Mouse (Mus musculus) forebrain, embryonic 11.5 days (tissue): ENCODE measurements at regions not wholly inside any gene's neighbourhood (a gene's known extent, or its start where the extent isn't known, plus 50 kb on each side); places are given as distances from the start of the nearest gene placed in this dataset.

Experiments used
- ATAC-seq: fragments of 200-750 bp; cut with Nextera tagmentation; replicated peaks from 2 replicates; pipeline ENCODE4 v1.8.0; 2017; ENCODE audit warnings: moderate TSS enrichment; ENCODE audit not compliant: low FRiP score
- DNase-seq: peaks from one replicate; pipeline ENCODE4 v3.0.0-alpha.2; 2017; ENCODE audit warnings: low spot score
- H3K27ac ChIP-seq: fragments of 300-500 bp; sonication (generic); 2 replicates; pipeline ENCODE4 v1.5.1; 2014; ENCODE audit warnings: low read depth, low read length
- H3K27me3 ChIP-seq: fragments of 300-500 bp; sonication (generic); 2 replicates; pipeline ENCODE4 v1.6.1; 2014; ENCODE audit warnings: mild to moderate bottlenecking, low read length, mixed read lengths; ENCODE audit not compliant: control insufficient read depth, insufficient read depth
- H3K36me3 ChIP-seq: fragments of 300-500 bp; sonication (generic); 2 replicates; pipeline ENCODE4 v1.6.1; 2014; ENCODE audit warnings: mild to moderate bottlenecking, low read length, moderate library complexity, mixed read lengths; ENCODE audit not compliant: control insufficient read depth, insufficient read depth
- H3K4me1 ChIP-seq: fragments of 300-500 bp; sonication (generic); replicated peaks from 2 replicates; pipeline ENCODE4 v1.6.1; 2014; ENCODE audit warnings: low read length, mixed read lengths; ENCODE audit not compliant: control insufficient read depth, insufficient read depth
- H3K4me2 ChIP-seq: fragments of 300-500 bp; sonication (generic); 2 replicates; pipeline ENCODE4 v1.6.1; 2014; ENCODE audit warnings: low read depth, mild to moderate bottlenecking, low read length, moderate library complexity, mixed read lengths; ENCODE audit not compliant: severe bottlenecking
- H3K4me3 ChIP-seq: fragments of 300-500 bp; sonication (generic); 2 replicates; pipeline ENCODE4 v1.5.1; 2014; ENCODE audit warnings: low read depth, low read length
- H3K9ac ChIP-seq: fragments of 300-500 bp; sonication (generic); 2 replicates; pipeline ENCODE4 v1.6.1; 2014; ENCODE audit warnings: low read length
- H3K9me3 ChIP-seq: fragments of 300-500 bp; sonication (generic); 2 replicates; pipeline ENCODE4 v1.6.1; 2016; ENCODE audit warnings: low read length, mixed read lengths; ENCODE audit not compliant: control insufficient read depth
- WGBS: fragments of 180-500 bp; shearing (Covaris S2); extraction: QIAGEN DNeasy Blood & Tissue Kit; methylation state at CpG from one replicate; pipeline ENCODE4 v1.1.7; 2014; 5-methylcytosine and 5-hydroxymethylcytosine counted together

GRCm38 (mm10) chr11:20404476-20404875 lies 72.0 kb upstream of the Slc1a4 start:
- H3K4me3 ChIP-seq: no peak overlapping the region
- ATAC-seq (no peak), DNase-seq (no peak)
- H3K27me3 ChIP-seq: no peaks in the 10 kb centered on the region
- no peak overlapping the region for H3K27ac ChIP-seq
- no peaks in the 10 kb centered on the region for H3K9me3 ChIP-seq
- 0 out of 2 replicates have a peak, but pooled peaks cover 3% of the 10 kb centered on the region for H3K4me1 ChIP-seq
- no peak overlapping the region for H3K4me2 ChIP-seq
- WGBS: 81% methylated on average over 5 of the region's 5 CpGs
- no peak overlapping the region for H3K9ac ChIP-seq
- H3K36me3 ChIP-seq: no peaks in the 10 kb centered on the region

- H3K4me2 ChIP-seq: no peak overlapping the region
- no peak overlapping the region for H3K27ac ChIP-seq
- no peak overlapping the region for H3K4me3 ChIP-seq
- peaks cover 3% of the 10 kb centered on the region; the same call in 1 of the 2 replicates for H3K9me3 ChIP-seq
- DNase-seq: no peak
- WGBS: 77% methylated on average over 2 of the region's 2 CpGs
- H3K4me1 ChIP-seq: no peaks in the 10 kb centered on the region
- no peak for ATAC-seq
- no peaks in the 10 kb centered on the region for H3K36me3 ChIP-seq
- H3K9ac ChIP-seq: no peak overlapping the region
- no peaks in the 10 kb centered on the region for H3K27me3 ChIP-seq
Measured at GRCm38 (mm10) chr11:20418141-20418540, 85.6 kb upstream of the Slc1a4 start.

- no peak for ATAC-seq
- WGBS: 83% methylated on average over 4 of the region's 4 CpGs
- H3K9ac ChIP-seq: no peak overlapping the region
Measured at GRCm38 (mm10) chr11:20420876-20421275, 88.4 kb upstream of the Slc1a4 start.

GRCm38 (mm10) chr11:20436057-20436456 lies 103.5 kb upstream of the Slc1a4 start:
- Histone ChIP-seq H3K9me3 (no peaks in the 10 kb centered on the region), H3K4me3 (no peak overlapping the region), H3K27ac (no peak overlapping the region), H3K4me2 (no peak overlapping the region), H3K27me3 (no peaks in the 10 kb centered on the region), H3K4me1 (no peaks in the 10 kb centered on the region), H3K36me3 (no peaks in the 10 kb centered on the region), H3K9ac (no peak overlapping the region)
- WGBS: 84% methylated on average over 9 of the region's 9 CpGs
- DNase-seq: no peak
- ATAC-seq: no peak

More at GRCm38 (mm10) chr11:20420876-20421275, 88.4 kb upstream of the Slc1a4 start:
- no peak for DNase-seq
- no peaks in the 10 kb centered on the region for H3K4me1 ChIP-seq
- H3K4me2 ChIP-seq: no peak overlapping the region
- no peaks in the 10 kb centered on the region for H3K36me3 ChIP-seq
- H3K4me3 ChIP-seq: no peak overlapping the region
- H3K9me3 ChIP-seq: peaks cover 3% of the 10 kb centered on the region; the same call in 1 of the 2 replicates
- H3K27ac ChIP-seq: no peak overlapping the region
- no peaks in the 10 kb centered on the region for H3K27me3 ChIP-seq

- Histone ChIP-seq H3K4me1 (peaks cover 8% of the 10 kb centered on the region; the same call in 1 of the 2 replicates), H3K9ac (no peak overlapping the region), H3K27ac (no peak overlapping the region), H3K4me3 (no peak overlapping the region), H3K27me3 (no peaks in the 10 kb centered on the region), H3K4me2 (no peak overlapping the region), H3K36me3 (no peaks in the 10 kb centered on the region), H3K9me3 (no peaks in the 10 kb centered on the region)
- ATAC-seq (no peak), DNase-seq (no peak)
- WGBS: 8% methylated on average over 4 of the region's 4 CpGs
Measured at GRCm38 (mm10) chr11:20442476-20442875, 100.6 kb upstream of the Sertad2 start.

- H3K27ac ChIP-seq: no peak overlapping the region
- H3K4me3 ChIP-seq: peak overlapping the region; percentile 14
- ATAC-seq (peak; percentile 34; the same call in 1 of the 2 replicates), DNase-seq (no peak)
- H3K36me3 ChIP-seq: no peaks in the 10 kb centered on the region
- no peaks in the 10 kb centered on the region for H3K9me3 ChIP-seq
- no peaks in the 10 kb centered on the region for H3K27me3 ChIP-seq
- 10% methylated on average over 18 of the region's 18 CpGs for WGBS
- H3K9ac ChIP-seq: peak overlapping the region; percentile 48
- H3K4me2 ChIP-seq: peak overlapping the region; percentile 49
- H3K4me1 ChIP-seq: peaks cover 8% of the 10 kb centered on the region; the same call in 1 of the 2 replicates
Measured at GRCm38 (mm10) chr11:20445061-20445902, 97.8 kb upstream of the Sertad2 start.

GRCm38 (mm10) chr11:20445903-20446264 lies 97.2 kb upstream of the Sertad2 start:
- peak overlapping the region; percentile 14; the same call in 1 of the 2 replicates for H3K4me3 ChIP-seq
- DNase-seq (peak; percentile 89), ATAC-seq (peak; percentile 72)
- H3K36me3 ChIP-seq: no peaks in the 10 kb centered on the region
- 3% methylated on average over 6 of the region's 6 CpGs for WGBS
- peak overlapping the region; percentile 48; the same call in 1 of the 2 replicates for H3K9ac ChIP-seq
- H3K27ac ChIP-seq: no peak overlapping the region
- H3K4me2 ChIP-seq: peak overlapping the region; percentile 49
- no peaks in the 10 kb centered on the region for H3K27me3 ChIP-seq
- no peaks in the 10 kb centered on the region for H3K9me3 ChIP-seq
- H3K4me1 ChIP-seq: peaks cover 8% of the 10 kb centered on the region; the same call in 1 of the 2 replicates

- Histone ChIP-seq H3K9me3 (no peaks in the 10 kb centered on the region), H3K4me3 (no peak overlapping the region), H3K27me3 (no peaks in the 10 kb centered on the region), H3K4me1 (peaks cover 4% of the 10 kb centered on the region; the same call in 1 of the 2 replicates), H3K36me3 (no peaks in the 10 kb centered on the region), H3K27ac (no peak overlapping the region), H3K9ac (no peak overlapping the region), H3K4me2 (no peak overlapping the region)
- WGBS: 84% methylated on average over 4 of the region's 4 CpGs
- ATAC-seq (no peak), DNase-seq (no peak)
Measured at GRCm38 (mm10) chr11:20452901-20453300, 90.2 kb upstream of the Sertad2 start.
